Mouse (Mus musculus): ENCODE measurements around the gene Pard3b. TPM values are rescaled to one million over a fixed set of nuclear protein-coding genes. Genes with fewer than 3 reads are reported as not detected.

Gene Pard3b
- total RNA-seq, 2 experiments from 2014 or later, result 16.7 to 17.9 TPM

- DNase-seq, result no peak
Observed at GRCm38 (mm10) chr1:62254888-62255287, 616.3 kb downstream of the Pard3b start.

DNA sequence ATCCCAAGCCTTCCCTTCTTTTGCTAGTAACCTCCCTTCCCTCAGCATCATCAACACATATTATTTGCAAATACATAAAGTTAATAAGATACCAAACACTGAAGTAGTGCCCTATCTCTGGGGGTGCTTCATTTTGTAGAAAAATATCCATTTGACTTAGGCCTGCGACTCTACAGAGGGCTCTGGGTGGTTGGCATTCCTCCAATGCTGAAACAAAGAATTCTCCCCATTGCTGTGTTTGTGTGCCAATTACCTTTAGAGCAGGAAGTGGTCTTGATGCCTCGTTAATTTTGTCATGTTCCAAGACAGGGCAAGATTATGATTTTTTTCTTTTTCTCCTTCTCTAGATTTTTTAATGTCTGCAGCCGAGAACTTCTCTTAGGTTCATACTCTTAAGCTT, 637.8 kb downstream of the Pard3b start:
- no peak for DNase-seq

DNA sequence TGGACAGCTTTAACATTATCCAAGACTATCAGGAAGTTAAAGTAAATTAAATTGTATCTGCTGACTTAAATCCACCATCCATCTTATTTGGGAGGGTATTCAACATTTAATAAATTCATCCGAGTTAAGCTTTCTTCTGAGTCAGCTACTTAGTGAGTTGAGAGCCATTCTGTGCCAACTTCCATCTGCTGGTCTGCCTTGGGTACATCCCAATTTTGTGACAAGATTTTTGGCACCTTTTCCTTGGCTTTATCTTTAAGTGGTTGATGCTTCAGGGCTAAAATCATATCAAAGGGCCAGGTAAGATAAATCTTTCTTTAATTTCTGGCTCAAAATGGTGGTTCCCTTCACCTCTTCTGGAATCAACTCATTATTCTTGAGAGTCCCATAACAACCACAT, 640.0 kb downstream of the Pard3b start:
- DNase-seq, result no peak

DNA sequence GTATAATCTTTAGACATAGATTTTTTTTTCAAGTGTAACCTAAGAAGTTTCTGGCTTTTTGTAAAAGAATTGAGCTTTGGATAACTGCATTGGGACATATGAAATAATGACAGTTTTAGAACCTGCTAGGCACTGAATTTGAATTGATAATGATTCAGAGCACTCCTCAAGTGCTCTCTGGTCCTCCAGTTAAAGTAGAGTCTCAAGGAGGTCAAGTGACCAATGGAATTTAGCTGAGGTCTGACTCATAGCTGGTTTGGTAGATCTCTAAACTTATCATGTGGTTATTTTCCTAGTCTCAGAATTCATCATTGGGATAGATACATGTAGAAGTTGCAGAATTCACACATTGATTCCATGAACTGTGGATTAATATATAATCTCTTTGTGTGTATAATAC, 642.0 kb downstream of the Pard3b start:
- no peak for DNase-seq

DNA sequence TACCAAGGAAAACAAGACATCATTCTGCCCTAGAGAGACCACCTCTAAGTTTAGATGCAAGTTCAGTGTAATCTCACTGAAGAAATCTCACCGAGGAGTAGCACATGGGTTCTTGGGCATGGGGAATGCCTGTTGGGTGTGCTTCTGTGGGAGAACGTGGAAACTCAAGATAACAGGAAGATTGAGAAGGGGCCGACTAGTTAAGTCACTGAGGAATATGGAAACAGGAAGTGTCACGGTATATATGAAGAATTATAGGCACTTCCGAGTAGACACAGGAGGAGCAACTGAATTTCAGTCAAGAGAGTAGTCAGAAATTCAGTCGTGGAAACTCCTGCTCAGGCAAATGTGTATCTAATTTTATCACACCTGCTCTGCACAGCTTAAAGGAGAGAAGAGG, 644.2 kb downstream of the Pard3b start:
- no peak for DNase-seq

DNA sequence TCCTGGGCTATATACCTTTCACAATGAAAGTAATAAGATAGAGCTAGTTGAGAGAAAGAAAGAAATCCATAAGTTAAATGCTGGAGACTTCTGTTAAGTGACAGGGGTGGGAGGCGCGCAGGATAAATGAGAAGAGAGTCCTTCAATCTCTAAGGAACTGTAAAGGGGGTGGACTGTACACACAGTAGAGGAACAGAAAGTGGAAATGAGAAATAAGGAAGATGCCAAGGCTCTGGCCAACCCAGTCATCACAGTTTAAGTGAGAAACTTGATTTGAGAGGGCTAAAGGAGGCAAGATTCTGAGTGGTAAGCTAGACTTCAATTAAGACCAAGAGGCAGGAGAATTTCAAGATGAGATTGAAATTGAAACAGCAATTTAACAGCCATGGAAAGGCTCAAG, 645.0 kb downstream of the Pard3b start:
- DNase-seq, result no peak

- no peak for DNase-seq
Observed at GRCm38 (mm10) chr1:62309376-62309775, 670.8 kb downstream of the Pard3b start.

- DNase-seq, result no peak
Observed at GRCm38 (mm10) chr1:62325237-62325636, 686.6 kb downstream of the Pard3b start.

GRCm38 (mm10) chr1:62327743-62328142, 689.1 kb downstream of the Pard3b start:
- DNase-seq, result no peak

DNA sequence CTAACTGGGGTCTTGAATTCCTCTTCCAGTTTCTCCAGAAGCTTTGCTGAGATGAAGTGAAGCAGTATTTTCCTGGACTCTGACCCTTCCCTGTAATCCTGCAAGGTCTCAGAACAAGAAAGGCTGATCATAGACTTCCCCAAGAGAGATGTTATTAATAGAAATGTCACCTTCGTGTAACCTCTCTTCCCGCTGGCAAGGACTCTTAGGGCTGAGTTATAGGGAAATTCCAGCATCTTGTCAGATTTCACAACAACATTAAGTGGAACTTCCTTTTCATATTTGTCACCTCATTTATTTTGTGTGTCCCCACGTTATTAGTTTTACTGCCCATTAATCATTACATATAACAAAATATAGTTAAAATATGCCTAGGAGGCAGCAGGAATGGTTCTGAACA, 690.2 kb downstream of the Pard3b start:
- DNase-seq, result no peak

- no peak for DNase-seq
Observed at GRCm38 (mm10) chr1:62333016-62333415, 694.4 kb downstream of the Pard3b start.

- DNase-seq, result no peak
Observed at GRCm38 (mm10) chr1:62334196-62334595, 695.6 kb downstream of the Pard3b start.

DNA sequence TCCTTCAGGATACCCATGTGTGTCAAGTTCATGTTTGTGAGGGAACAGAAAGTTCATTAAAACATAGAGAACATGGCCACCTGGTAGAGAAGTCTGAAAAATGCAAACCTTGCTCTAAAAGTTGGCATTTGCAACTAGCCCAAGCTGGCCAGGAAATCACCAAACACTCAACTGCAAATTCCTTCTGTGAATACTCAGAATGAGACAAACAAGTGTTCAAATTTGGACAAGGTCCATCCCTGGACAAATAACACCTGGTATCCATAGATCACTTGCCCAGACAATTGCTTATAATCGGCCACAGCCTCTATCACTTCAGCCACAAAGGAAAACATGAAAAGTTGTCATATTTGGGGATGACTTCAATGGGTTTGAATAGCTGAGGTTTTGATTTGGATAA, 701.6 kb downstream of the Pard3b start:
- DNase-seq, result no peak

DNA sequence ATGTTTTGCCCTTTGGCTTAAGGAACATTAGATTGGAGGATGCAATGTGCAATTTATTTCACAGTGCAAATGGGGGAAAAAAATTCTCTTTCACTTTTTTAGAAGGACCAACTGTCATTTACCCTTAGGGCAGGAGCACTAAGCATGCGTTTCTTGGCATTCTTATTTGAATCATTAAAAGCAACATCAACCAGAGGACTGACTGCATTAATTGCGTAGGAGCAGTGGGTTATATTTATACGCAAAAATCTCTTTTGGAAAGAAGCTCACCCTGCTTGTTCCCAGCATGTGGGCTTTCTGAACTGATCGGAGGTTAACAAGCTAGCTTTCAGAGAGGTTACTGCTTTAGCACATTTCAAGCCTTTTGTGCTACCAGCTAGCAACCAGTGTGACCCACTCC, 705.7 kb downstream of the Pard3b start:
- no peak for DNase-seq

GRCm38 (mm10) chr1:62348371-62348770, 709.7 kb downstream of the Pard3b start:
- DNase-seq, result no peak

- no peak for DNase-seq
Observed at GRCm38 (mm10) chr1:62355496-62355895, 716.9 kb downstream of the Pard3b start.

- DNase-seq, result no peak
Observed at GRCm38 (mm10) chr1:62374427-62375050, 735.9 kb downstream of the Pard3b start.

DNA sequence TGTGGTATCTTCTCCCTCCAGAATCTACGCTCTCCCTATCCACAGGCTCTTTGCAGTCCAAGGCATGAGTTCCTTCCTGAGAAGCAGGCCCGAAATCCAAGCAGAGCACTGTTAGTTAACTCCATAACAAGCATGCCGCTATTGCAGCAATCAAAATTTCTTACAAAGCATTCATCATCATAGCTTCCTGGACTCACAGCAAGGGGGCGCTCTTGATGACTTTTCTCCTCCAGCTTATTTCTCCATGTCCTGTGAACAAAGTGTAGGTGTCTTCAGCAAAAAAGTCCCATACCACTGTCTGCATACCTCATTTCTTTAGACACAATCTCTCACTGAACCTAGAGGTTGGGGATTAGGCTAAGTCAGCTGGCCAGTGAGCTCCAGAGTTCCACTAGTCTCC, 739.7 kb downstream of the Pard3b start:
- no peak for DNase-seq

DNA sequence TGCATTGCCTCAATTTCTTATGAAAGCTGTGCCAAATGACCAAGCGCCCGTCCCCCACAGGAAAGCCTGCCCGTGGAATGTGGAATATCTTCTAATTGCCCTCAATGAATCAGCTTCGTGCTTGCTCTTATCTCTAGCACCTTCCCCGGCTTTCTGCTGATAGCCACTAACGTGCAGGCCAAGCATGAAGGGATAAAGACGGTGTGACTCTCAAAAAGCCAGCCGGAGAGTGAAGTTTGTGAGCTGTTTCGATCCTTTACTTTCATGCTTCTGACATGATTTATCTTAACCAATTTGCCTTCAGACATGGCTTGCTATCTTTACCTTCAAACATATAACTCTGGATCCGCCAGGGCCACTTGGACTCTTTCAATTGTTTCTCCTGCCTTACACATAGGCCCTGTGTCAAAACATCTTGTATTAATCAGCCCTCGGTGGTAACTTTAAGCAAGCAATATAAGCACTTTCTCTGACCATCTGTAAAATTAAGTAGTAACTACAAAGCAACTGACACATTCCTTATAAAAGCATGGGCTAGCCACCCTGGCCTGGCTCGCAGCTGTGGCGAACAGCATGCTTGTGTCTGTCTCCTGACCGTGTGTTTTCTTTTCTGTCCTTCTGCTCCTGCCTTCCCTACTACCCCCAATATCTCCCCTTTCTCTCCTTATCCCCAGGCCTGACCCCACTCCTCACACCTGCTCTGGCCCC, 744.3 kb downstream of the Pard3b start:
- DNase-seq, result no peak

DNA sequence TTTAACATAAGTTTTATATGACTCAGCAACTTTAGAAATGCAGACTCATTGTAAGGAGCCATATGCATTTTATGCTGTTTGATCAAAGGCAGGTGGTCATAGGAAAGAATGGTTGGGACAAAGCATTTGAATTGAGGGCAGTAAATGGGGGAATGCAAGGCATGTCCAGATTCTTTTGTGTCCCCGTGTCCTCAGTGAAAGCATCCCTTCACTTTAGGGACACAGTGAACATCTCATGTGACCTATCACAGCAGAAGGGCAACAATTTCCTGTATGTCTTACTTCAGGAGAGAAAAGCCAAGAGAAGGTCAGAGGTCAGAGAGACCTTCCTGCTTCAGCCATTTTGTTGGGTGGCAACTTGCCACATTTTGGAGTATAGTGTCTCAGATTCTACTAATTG, 745.6 kb downstream of the Pard3b start:
- DNase-seq, result no peak

- no peak for DNase-seq
Observed at GRCm38 (mm10) chr1:62388013-62388412, 749.4 kb downstream of the Pard3b start.

DNA sequence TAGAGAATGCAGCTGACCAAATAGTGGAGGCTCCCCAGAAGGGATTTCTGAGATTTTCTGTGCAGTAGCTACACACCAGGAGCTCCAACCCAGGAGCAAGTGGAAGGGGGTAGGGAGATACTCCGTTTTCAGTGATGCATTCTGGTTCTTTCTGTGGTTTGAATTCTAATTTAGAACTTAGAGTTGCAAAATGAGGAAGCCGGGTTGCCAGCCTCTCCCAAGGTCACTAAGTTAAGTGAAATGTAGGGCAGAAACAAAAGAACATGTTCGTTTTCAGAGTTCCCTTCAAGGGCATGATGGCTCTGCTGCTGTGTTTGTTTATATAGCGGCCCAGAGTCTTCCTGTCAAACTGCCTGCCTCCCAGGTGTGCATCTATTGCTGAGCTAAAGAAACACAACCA, 754.2 kb downstream of the Pard3b start:
- DNase-seq, result no peak

DNA sequence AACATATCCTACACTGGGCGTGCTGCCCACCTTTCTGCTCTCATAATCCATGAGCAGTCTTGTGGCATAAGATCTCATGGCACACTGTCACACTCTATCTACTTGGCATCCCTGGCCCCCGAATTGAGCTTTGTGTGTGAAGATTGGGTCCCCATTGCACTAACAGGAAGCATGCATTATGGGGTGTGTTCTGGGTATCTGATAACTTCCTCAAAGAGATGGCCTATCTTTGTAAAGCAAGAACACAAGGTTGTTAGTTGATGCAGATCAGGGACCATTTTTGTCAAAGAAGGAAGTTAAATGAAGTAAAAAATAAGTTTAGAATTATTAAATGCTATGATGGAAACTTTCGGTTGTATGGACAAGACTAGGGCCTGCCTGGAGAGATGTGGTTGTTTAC, 755.9 kb downstream of the Pard3b start:
- DNase-seq, result no peak

DNA sequence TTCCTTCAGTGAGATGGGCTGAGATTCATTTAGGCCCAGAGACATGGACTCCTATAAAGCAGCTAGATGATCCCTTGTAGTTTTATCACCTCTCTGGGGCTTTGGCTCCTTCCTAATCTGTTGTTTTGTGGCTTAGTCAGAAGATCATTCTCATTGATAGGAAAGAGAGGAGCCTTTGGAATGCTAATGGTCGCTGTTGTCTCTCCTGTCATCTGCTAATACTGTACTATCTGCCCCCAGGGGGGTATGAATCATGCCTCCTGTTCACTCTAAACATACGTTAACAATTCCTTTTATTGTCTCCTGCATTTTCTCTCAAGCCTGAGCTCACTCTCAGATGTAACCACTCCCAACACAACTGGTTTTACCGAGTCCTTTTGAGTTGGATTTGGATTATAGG, 759.6 kb downstream of the Pard3b start:
- DNase-seq, result no peak

GRCm38 (mm10) chr1:62398738-62399137, 760.1 kb downstream of the Pard3b start:
- DNase-seq, result no peak

All from heart, postnatal 4 days (tissue).